Mouse (Mus musculus): ENCODE results near the gene Jph4. TPM values are rescaled to one million over a fixed set of nuclear protein-coding genes. Genes with fewer than 3 reads are reported as not detected.

The Jph4 gene
- polyA plus RNA-seq, 1 experiment from 2014 or later = 21.4 TPM

GRCm38 (mm10) chr14:55146829-55147401 lies 30.2 kb upstream of the Jph4 start:
- Histone ChIP-seq H3K27ac (replicated peaks) (no peak overlapping the region), H3K4me3 (no peak overlapping the region), H3K36me3 (no peaks in the 10 kb centered on the region), H3K4me2 (no peak overlapping the region), H3K4me1 (replicated peaks) (peaks cover 16% of the 10 kb centered on the region), H3K27me3 (no peaks in the 10 kb centered on the region), H3K9ac (no peak overlapping the region), H3K9me3 (no peaks in the 10 kb centered on the region)
- WGBS = 85% methylated on average over 12 of the region's 12 CpGs
- no peak for ATAC-seq (ENCODE audit: low read depth)

- no peak overlapping the region for H3K4me2 ChIP-seq
- no peak overlapping the region for H3K27ac ChIP-seq (replicated peaks)
- no peaks in the 10 kb centered on the region for H3K36me3 ChIP-seq
- H3K9ac ChIP-seq = no peak overlapping the region
- WGBS = 90% methylated on average over 1 of the region's 1 CpGs
- H3K4me3 ChIP-seq = no peak overlapping the region
- H3K4me1 ChIP-seq (replicated peaks) = peaks cover 16% of the 10 kb centered on the region
- no peaks in the 10 kb centered on the region for H3K9me3 ChIP-seq
- ATAC-seq (ENCODE audit: low read depth) = no peak
- no peaks in the 10 kb centered on the region for H3K27me3 ChIP-seq
These were observed 29.6 kb upstream of the Jph4 start for GRCm38 (mm10) chr14:55146324-55146723.

GRCm38 (mm10) chr14:55139313-55139712 lies 22.6 kb upstream of the Jph4 start:
- 61% methylated on average over 7 of the region's 7 CpGs for WGBS
- no peak overlapping the region for H3K27ac ChIP-seq (replicated peaks)
- no peak overlapping the region for H3K9ac ChIP-seq
- H3K9me3 ChIP-seq = no peaks in the 10 kb centered on the region
- no peak overlapping the region for H3K4me3 ChIP-seq
- H3K36me3 ChIP-seq = no peaks in the 10 kb centered on the region
- ATAC-seq (ENCODE audit: low read depth) = no peak
- no peaks in the 10 kb centered on the region for H3K4me1 ChIP-seq (replicated peaks)
- H3K4me2 ChIP-seq = no peak overlapping the region
- H3K27me3 ChIP-seq = no peaks in the 10 kb centered on the region

- Histone ChIP-seq H3K27ac (replicated peaks) (no peak overlapping the region), H3K9me3 (no peaks in the 10 kb centered on the region), H3K9ac (no peak overlapping the region), H3K27me3 (no peaks in the 10 kb centered on the region), H3K4me2 (no peak overlapping the region), H3K36me3 (no peaks in the 10 kb centered on the region), H3K4me3 (no peak overlapping the region), H3K4me1 (replicated peaks) (no peaks in the 10 kb centered on the region)
- WGBS = 84% methylated on average over 8 of the region's 8 CpGs
- ATAC-seq (ENCODE audit: low read depth) = no peak
These were observed 18.9 kb upstream of the Jph4 start for GRCm38 (mm10) chr14:55135676-55136075.

- WGBS = 65% methylated on average over 7 of the region's 7 CpGs
- H3K9me3 ChIP-seq = no peaks in the 10 kb centered on the region
- ATAC-seq (ENCODE audit: low read depth) = no peak
These were observed 9.8 kb upstream of the Jph4 start for GRCm38 (mm10) chr14:55126521-55126920.

GRCm38 (mm10) chr14:55125711-55126110 lies 9.0 kb upstream of the Jph4 start:
- no peak for ATAC-seq (ENCODE audit: low read depth)
- WGBS = 87% methylated on average over 5 of the region's 5 CpGs
- Histone ChIP-seq H3K9ac (no peak overlapping the region), H3K36me3 (no peaks in the 10 kb centered on the region), H3K27ac (replicated peaks) (no peak overlapping the region), H3K27me3 (0 out of 2 replicates have a peak, but pooled peaks cover 5% of the 10 kb centered on the region), H3K4me2 (no peak overlapping the region), H3K4me1 (replicated peaks) (peaks cover 9% of the 10 kb centered on the region), H3K9me3 (no peaks in the 10 kb centered on the region), H3K4me3 (no peak overlapping the region)

More at GRCm38 (mm10) chr14:55126521-55126920, 9.8 kb upstream of the Jph4 start:
- Histone ChIP-seq H3K27me3 (0 out of 2 replicates have a peak, but pooled peaks cover 5% of the 10 kb centered on the region), H3K36me3 (no peaks in the 10 kb centered on the region), H3K9ac (no peak overlapping the region), H3K27ac (replicated peaks) (no peak overlapping the region), H3K4me2 (no peak overlapping the region), H3K4me3 (no peak overlapping the region), H3K4me1 (replicated peaks) (peaks cover 9% of the 10 kb centered on the region)

GRCm38 (mm10) chr14:55122359-55122758 lies 5.6 kb upstream of the Jph4 start:
- Histone ChIP-seq H3K27me3 (0 out of 2 replicates have a peak, but pooled peaks cover 5% of the 10 kb centered on the region), H3K9me3 (no peaks in the 10 kb centered on the region), H3K4me1 (replicated peaks) (peaks cover 12% of the 10 kb centered on the region), H3K4me2 (peak overlapping the region; percentile 39), H3K36me3 (no peaks in the 10 kb centered on the region), H3K27ac (replicated peaks) (peak overlapping the region; percentile 87), H3K4me3 (no peak overlapping the region; the same call in 1 of the 2 replicates), H3K9ac (peak overlapping the region; percentile 52)
- 29% methylated on average over 8 of the region's 8 CpGs for WGBS
- peak; percentile 28; the same call in 1 of the 2 replicates for ATAC-seq (ENCODE audit: low read depth)

GRCm38 (mm10) chr14:55121947-55122346 lies 5.2 kb upstream of the Jph4 start:
- no peak overlapping the region; the same call in 1 of the 2 replicates for H3K4me3 ChIP-seq
- ATAC-seq (ENCODE audit: low read depth) = peak; percentile 85
- no peaks in the 10 kb centered on the region for H3K9me3 ChIP-seq
- 0 out of 2 replicates have a peak overlapping the region, but pooled peaks have one; percentile 52 for H3K9ac ChIP-seq
- 7% methylated on average over 5 of the region's 5 CpGs for WGBS
- 0 out of 2 replicates have a peak, but pooled peaks cover 5% of the 10 kb centered on the region for H3K27me3 ChIP-seq
- H3K27ac ChIP-seq (replicated peaks) = peak overlapping the region; percentile 87
- peak overlapping the region; percentile 39 for H3K4me2 ChIP-seq
- H3K4me1 ChIP-seq (replicated peaks) = peaks cover 16% of the 10 kb centered on the region
- H3K36me3 ChIP-seq = no peaks in the 10 kb centered on the region

GRCm38 (mm10) chr14:55119421-55120134 lies 2.8 kb upstream of the Jph4 start:
- 74% methylated on average over 4 of the region's 4 CpGs for WGBS
- H3K4me1 ChIP-seq (replicated peaks) = peaks cover 39% of the 10 kb centered on the region

GRCm38 (mm10) chr14:55118852-55119251 lies 2.1 kb upstream of the Jph4 start:
- peaks cover 11% of the 10 kb centered on the region for H3K27me3 ChIP-seq
- ATAC-seq (ENCODE audit: low read depth) = no peak
- H3K9me3 ChIP-seq = no peaks in the 10 kb centered on the region
- H3K27ac ChIP-seq (replicated peaks) = no peak overlapping the region
- H3K9ac ChIP-seq = no peak overlapping the region
- no peaks in the 10 kb centered on the region for H3K36me3 ChIP-seq
- H3K4me2 ChIP-seq = no peak overlapping the region
- WGBS = 76% methylated on average over 4 of the region's 4 CpGs
- H3K4me3 ChIP-seq = no peak overlapping the region
- H3K4me1 ChIP-seq (replicated peaks) = peaks cover 46% of the 10 kb centered on the region

More at GRCm38 (mm10) chr14:55119421-55120134, 2.8 kb upstream of the Jph4 start:
- no peak overlapping the region for H3K4me3 ChIP-seq
- no peak overlapping the region for H3K9ac ChIP-seq
- no peaks in the 10 kb centered on the region for H3K9me3 ChIP-seq
- no peak for ATAC-seq (ENCODE audit: low read depth)
- 0 out of 2 replicates have a peak, but pooled peaks cover 10% of the 10 kb centered on the region for H3K27me3 ChIP-seq
- no peak overlapping the region for H3K27ac ChIP-seq (replicated peaks)
- H3K4me2 ChIP-seq = no peak overlapping the region
- no peaks in the 10 kb centered on the region for H3K36me3 ChIP-seq

- Histone ChIP-seq H3K4me1 (replicated peaks) (peaks cover 61% of the 10 kb centered on the region), H3K9ac (peak overlapping the region; percentile 90), H3K9me3 (no peaks in the 10 kb centered on the region), H3K4me2 (peak overlapping the region; percentile 91), H3K27ac (replicated peaks) (peak overlapping the region; percentile 96), H3K36me3 (peaks cover 14% of the 10 kb centered on the region), H3K27me3 (peaks cover 35% of the 10 kb centered on the region), H3K4me3 (peak overlapping the region; percentile 82)
- ATAC-seq (ENCODE audit: low read depth) = peak; percentile 52
- WGBS = 1% methylated on average over 8 of the region's 8 CpGs
These were observed 889 bp downstream of the Jph4 start for GRCm38 (mm10) chr14:55115846-55116245.
